Mouse (Mus musculus) midbrain, embryonic 12.5 days (tissue): ENCODE measurements around the gene Slc4a4. TPM values are rescaled to one million over a fixed set of nuclear protein-coding genes. Genes with fewer than 3 reads are reported as not detected.

Source experiments
- ATAC-seq: fragments of 200-750 bp; cut with Nextera tagmentation; 2 replicates; pipeline ENCODE4 v1.8.0; 2017; ENCODE audit warnings: low read depth, moderate TSS enrichment, moderate library complexity; ENCODE audit not compliant: low FRiP score
- H3K27ac ChIP-seq: fragments of 300-500 bp; sonication (generic); replicated peaks from 2 replicates; pipeline ENCODE4 v1.5.1; 2016; ENCODE audit warnings: mild to moderate bottlenecking
- H3K27me3 ChIP-seq: fragments of 300-500 bp; sonication (generic); 2 replicates; pipeline ENCODE4 v1.6.1; 2016; ENCODE audit warnings: mild to moderate bottlenecking
- H3K36me3 ChIP-seq: fragments of 300-500 bp; sonication (generic); 2 replicates; pipeline ENCODE4 v1.6.1; 2016
- H3K4me1 ChIP-seq: fragments of 300-500 bp; sonication (generic); 2 replicates; pipeline ENCODE4 v1.6.1; 2016
- H3K4me2 ChIP-seq: fragments of 300-500 bp; sonication (generic); replicated peaks from 2 replicates; pipeline ENCODE4 v1.6.1; 2016; ENCODE audit warnings: mild to moderate bottlenecking, moderate library complexity
- H3K4me3 ChIP-seq: fragments of 300-500 bp; sonication (generic); 2 replicates; pipeline ENCODE4 v1.5.1; 2016; ENCODE audit warnings: mild to moderate bottlenecking
- H3K9ac ChIP-seq: fragments of 300-500 bp; sonication (generic); replicated peaks from 2 replicates; pipeline ENCODE4 v1.6.1; 2016; ENCODE audit warnings: mild to moderate bottlenecking, moderate library complexity
- H3K9me3 ChIP-seq: fragments of 300-500 bp; sonication (generic); 2 replicates; pipeline ENCODE4 v1.6.1; 2016; ENCODE audit warnings: mild to moderate bottlenecking
- WGBS: fragments of 180-500 bp; shearing (Covaris S2); methylation state at CpG from one replicate; pipeline ENCODE4 v1.1.7; 2016; 5-methylcytosine and 5-hydroxymethylcytosine counted together
- polyA plus RNA-seq: library from polyadenylated mRNA; unstranded; fragments of >200 nt; fragmentation: Nextera tagmentation; extraction: Ambion mirVana; gene quantifications from 2 replicates; pipeline ENCODE4 v1.2.1, GENCODE M21; 2016

Gene Slc4a4
- 2.5 and 3.0 TPM in 2 replicates for polyA plus RNA-seq

- under 1% methylated on average over 88 of the region's 119 CpGs for WGBS
Measured at GRCm38 (mm10) chr5:88886668-88887555, at the start of gene Slc4a4. Gene Slc4a4 (plus strand): TSS chr5:88886818.

GRCm38 (mm10) chr5:88840080-88840798 lies 46.4 kb upstream of the Slc4a4 start:
- H3K27ac ChIP-seq = no peak overlapping the region
- H3K27me3 ChIP-seq = no peaks in the 10 kb centered on the region
- no peaks in the 10 kb centered on the region for H3K36me3 ChIP-seq
- no peak overlapping the region for H3K4me3 ChIP-seq
- no peak overlapping the region for H3K4me2 ChIP-seq
- H3K9ac ChIP-seq = no peak overlapping the region
- ATAC-seq = no peak
- H3K4me1 ChIP-seq = no peaks in the 10 kb centered on the region
- no peaks in the 10 kb centered on the region for H3K9me3 ChIP-seq
- 81% methylated on average over 5 of the region's 5 CpGs for WGBS

More at GRCm38 (mm10) chr5:88886668-88887555, at the start of gene Slc4a4:
- peak within 1 kb of the TSS; percentile 90 for H3K4me3 ChIP-seq
- peak within 1 kb of the TSS; percentile 93 for H3K4me2 ChIP-seq
- ATAC-seq = peak; percentile 83
- peak within 1 kb of the TSS; percentile 35; the same call in 1 of the 2 replicates for H3K27ac ChIP-seq
- H3K36me3 ChIP-seq = no peaks in the 10 kb centered on the region
- H3K4me1 ChIP-seq = peaks cover 5% of the 10 kb centered on the region
- peaks cover 33% of the 10 kb centered on the region for H3K27me3 ChIP-seq
- peak within 1 kb of the TSS; percentile 69 for H3K9ac ChIP-seq
- H3K9me3 ChIP-seq = no peaks in the 10 kb centered on the region

- Histone ChIP-seq H3K27me3 (no peaks in the 10 kb centered on the region), H3K4me1 (no peaks in the 10 kb centered on the region), H3K27ac (no peak overlapping the region), H3K4me3 (no peak overlapping the region), H3K4me2 (no peak overlapping the region), H3K36me3 (no peaks in the 10 kb centered on the region), H3K9ac (no peak overlapping the region), H3K9me3 (no peaks in the 10 kb centered on the region)
- no peak for ATAC-seq
- 91% methylated on average over 3 of the region's 3 CpGs for WGBS
Measured at GRCm38 (mm10) chr5:88857311-88857710, 29.3 kb upstream of the Slc4a4 start.

- Histone ChIP-seq H3K9me3 (no peaks in the 10 kb centered on the region), H3K4me1 (no peaks in the 10 kb centered on the region), H3K36me3 (no peaks in the 10 kb centered on the region), H3K4me2 (no peak overlapping the region), H3K27ac (no peak overlapping the region), H3K27me3 (no peaks in the 10 kb centered on the region), H3K4me3 (no peak overlapping the region), H3K9ac (no peak overlapping the region)
- ATAC-seq = no peak
- 86% methylated on average over 4 of the region's 4 CpGs for WGBS
Measured at GRCm38 (mm10) chr5:88857801-88858200, 28.8 kb upstream of the Slc4a4 start.

GRCm38 (mm10) chr5:88858226-88858625 lies 28.4 kb upstream of the Slc4a4 start:
- H3K36me3 ChIP-seq = no peaks in the 10 kb centered on the region
- H3K4me3 ChIP-seq = no peak overlapping the region
- 85% methylated on average over 4 of the region's 4 CpGs for WGBS
- no peak overlapping the region for H3K9ac ChIP-seq
- H3K4me2 ChIP-seq = no peak overlapping the region
- ATAC-seq = no peak
- H3K4me1 ChIP-seq = no peaks in the 10 kb centered on the region
- H3K27me3 ChIP-seq = no peaks in the 10 kb centered on the region
- no peak overlapping the region for H3K27ac ChIP-seq
- no peaks in the 10 kb centered on the region for H3K9me3 ChIP-seq

- Histone ChIP-seq H3K36me3 (no peaks in the 10 kb centered on the region), H3K4me2 (no peak overlapping the region), H3K9ac (no peak overlapping the region), H3K9me3 (no peaks in the 10 kb centered on the region), H3K4me3 (no peak overlapping the region), H3K27ac (no peak overlapping the region), H3K4me1 (no peaks in the 10 kb centered on the region), H3K27me3 (no peaks in the 10 kb centered on the region)
- 71% methylated on average over 3 of the region's 3 CpGs for WGBS
- ATAC-seq = peak; percentile 47; the same call in 1 of the 2 replicates
Measured at GRCm38 (mm10) chr5:88862163-88862562, 24.5 kb upstream of the Slc4a4 start.

GRCm38 (mm10) chr5:88862794-88863193 lies 23.8 kb upstream of the Slc4a4 start:
- no peaks in the 10 kb centered on the region for H3K27me3 ChIP-seq
- no peaks in the 10 kb centered on the region for H3K9me3 ChIP-seq
- H3K4me1 ChIP-seq = no peaks in the 10 kb centered on the region
- no peak overlapping the region for H3K27ac ChIP-seq
- peak; percentile 41; the same call in 1 of the 2 replicates for ATAC-seq
- H3K4me3 ChIP-seq = no peak overlapping the region
- H3K9ac ChIP-seq = no peak overlapping the region
- no peaks in the 10 kb centered on the region for H3K36me3 ChIP-seq
- WGBS = 93% methylated on average over 2 of the region's 2 CpGs
- no peak overlapping the region for H3K4me2 ChIP-seq

DNA sequence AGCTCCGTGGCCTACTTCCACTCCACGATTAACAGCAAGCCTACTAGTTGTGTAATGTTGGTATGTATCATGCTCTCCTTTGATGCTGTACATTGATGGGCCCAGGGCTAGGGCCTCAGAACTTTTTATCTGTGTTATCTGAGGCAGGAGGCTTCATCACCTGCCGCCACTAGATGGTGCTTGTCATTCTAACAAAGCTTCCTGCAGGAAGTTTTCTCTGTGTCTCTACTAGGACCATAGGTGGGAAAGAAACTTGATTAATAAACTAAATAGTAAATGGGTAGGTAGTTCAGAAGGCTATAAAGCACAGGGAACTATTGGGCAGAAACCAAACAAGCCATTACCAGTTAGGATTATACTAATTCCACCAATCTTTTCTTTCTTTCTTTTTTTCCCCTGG lies 2.5 kb upstream of the Slc4a4 start:
- Histone ChIP-seq H3K4me1 (peaks cover 5% of the 10 kb centered on the region), H3K36me3 (no peaks in the 10 kb centered on the region), H3K27me3 (peaks cover 28% of the 10 kb centered on the region), H3K9me3 (no peaks in the 10 kb centered on the region), H3K27ac (no peak overlapping the region), H3K4me2 (no peak overlapping the region), H3K4me3 (no peak overlapping the region), H3K9ac (no peak overlapping the region)
- 25% methylated on average over 3 of the region's 3 CpGs for WGBS
- ATAC-seq = no peak

DNA sequence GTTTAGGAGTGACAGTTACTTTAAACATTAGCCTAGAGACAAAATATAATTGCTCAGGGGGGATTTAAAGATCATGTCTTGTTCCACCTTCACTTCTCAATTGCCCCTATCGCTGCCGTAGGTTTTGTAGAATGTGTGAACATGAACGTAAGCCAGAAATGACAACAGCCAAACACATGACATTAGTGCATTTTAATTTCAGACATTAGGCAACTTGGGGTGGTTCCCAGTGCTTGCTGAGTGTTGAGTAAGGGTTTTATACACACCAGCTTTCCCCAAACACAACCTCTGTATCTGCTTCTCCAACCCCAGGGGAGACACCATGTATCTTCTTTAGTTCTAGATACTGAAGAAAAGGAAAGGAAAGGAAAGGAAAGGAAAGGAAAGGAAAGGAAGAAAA lies 1.1 kb upstream of the Slc4a4 start:
- Histone ChIP-seq H3K36me3 (no peaks in the 10 kb centered on the region), H3K27me3 (peaks cover 33% of the 10 kb centered on the region), H3K4me3 (no peak overlapping the region), H3K4me1 (peaks cover 5% of the 10 kb centered on the region), H3K9ac (no peak overlapping the region), H3K4me2 (no peak overlapping the region), H3K27ac (no peak overlapping the region), H3K9me3 (no peaks in the 10 kb centered on the region)
- WGBS = 88% methylated on average over 3 of the region's 3 CpGs
- ATAC-seq = no peak

DNA sequence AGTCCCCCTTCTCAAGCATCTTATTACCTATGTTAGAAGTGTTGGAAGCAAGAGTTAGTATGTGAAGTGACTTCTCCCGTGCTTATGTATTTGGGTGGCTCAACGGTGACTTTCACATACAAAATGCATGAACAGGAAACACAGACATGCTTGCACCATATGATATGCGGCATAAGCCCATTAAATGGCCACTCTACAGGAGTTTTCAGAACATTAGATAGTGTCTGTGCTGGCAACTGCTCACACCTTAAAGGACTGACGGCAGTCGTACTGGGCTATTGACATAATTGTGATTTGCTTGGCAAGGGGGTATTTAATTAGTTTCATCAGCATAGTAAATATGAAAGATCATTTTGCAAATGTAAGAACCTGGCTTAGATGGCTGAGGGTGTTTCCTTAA lies 674 bp upstream of the Slc4a4 start:
- H3K9ac ChIP-seq = no peak overlapping the region; the same call in 1 of the 2 replicates
- peak overlapping the region; percentile 93 for H3K4me2 ChIP-seq
- no peak overlapping the region for H3K27ac ChIP-seq
- peaks cover 5% of the 10 kb centered on the region for H3K4me1 ChIP-seq
- no peaks in the 10 kb centered on the region for H3K36me3 ChIP-seq
- no peak for ATAC-seq
- H3K27me3 ChIP-seq = peaks cover 33% of the 10 kb centered on the region
- no peak overlapping the region; the same call in 1 of the 2 replicates for H3K4me3 ChIP-seq
- 51% methylated on average over 5 of the region's 5 CpGs for WGBS
- H3K9me3 ChIP-seq = no peaks in the 10 kb centered on the region

- ATAC-seq = no peak
- Histone ChIP-seq H3K9ac (peak overlapping the region; percentile 69), H3K4me1 (peaks cover 5% of the 10 kb centered on the region), H3K9me3 (no peaks in the 10 kb centered on the region), H3K36me3 (no peaks in the 10 kb centered on the region), H3K4me2 (peak overlapping the region; percentile 93), H3K27me3 (peaks cover 33% of the 10 kb centered on the region), H3K27ac (no peak overlapping the region), H3K4me3 (peak overlapping the region; percentile 90)
- WGBS = under 1% methylated on average over 14 of the region's 14 CpGs
Measured at GRCm38 (mm10) chr5:88886349-88886667, 310 bp upstream of the Slc4a4 start.
